Mouse (Mus musculus) MEL-GATA-1-ER (cell line): ENCODE measurements around the gene Ubxn7.

Source experiments
- DNase-seq: peaks from one replicate; pipeline ENCODE4 v3.0.0-alpha.2; 2012; ENCODE audit warnings: low read depth; ENCODE audit errors: extremely low read depth

The Ubxn7 gene

DNA sequence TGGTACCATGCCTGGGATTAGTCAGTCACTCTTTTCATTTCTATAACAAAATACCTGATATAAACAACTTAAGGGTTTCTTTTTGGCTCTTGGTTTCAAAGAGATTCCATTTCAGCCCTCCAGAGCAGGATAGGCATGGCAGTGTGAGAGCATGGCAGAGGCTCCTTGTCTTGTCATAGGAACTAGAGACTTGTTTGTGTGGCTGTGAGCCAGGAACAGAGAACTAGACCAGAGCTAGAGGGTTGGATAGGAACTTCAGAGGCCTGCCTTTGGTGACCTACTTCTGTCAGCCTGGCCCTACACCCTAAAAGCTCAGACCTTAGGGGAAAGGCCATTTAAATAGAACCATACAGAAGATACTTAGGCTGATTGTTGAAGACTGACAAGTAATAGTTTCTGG is 50.8 kb downstream of the Ubxn7 start:
- no peak for DNase-seq

DNA sequence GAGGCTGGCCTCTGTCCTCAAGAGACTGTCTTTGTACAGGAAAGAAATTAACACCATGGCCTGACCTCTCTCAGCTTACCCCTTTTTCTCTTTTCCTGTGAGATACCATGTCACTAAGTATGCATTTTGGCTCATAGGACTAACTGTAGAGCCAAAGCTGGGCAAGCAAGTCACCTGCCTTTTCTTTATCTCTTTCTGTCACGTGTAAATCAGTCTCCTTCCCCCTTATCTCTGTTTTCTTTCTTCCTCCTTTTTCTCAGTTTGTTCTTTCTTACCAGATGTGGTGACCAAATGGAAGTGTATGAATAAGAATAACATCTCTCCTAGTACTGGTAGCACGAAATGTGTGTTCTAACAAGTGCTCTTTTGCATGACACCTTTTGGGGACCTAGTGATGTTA is 52.8 kb downstream of the Ubxn7 start:
- DNase-seq = no peak

- DNase-seq = no peak
Measured at GRCm38 (mm10) chr16:32386826-32387225, 54.8 kb downstream of the Ubxn7 start.

GRCm38 (mm10) chr16:32389049-32389448 is 57.0 kb downstream of the Ubxn7 start:
- DNase-seq = no peak

- no peak for DNase-seq
Measured at GRCm38 (mm10) chr16:32389841-32390240, 57.8 kb downstream of the Ubxn7 start.

DNA sequence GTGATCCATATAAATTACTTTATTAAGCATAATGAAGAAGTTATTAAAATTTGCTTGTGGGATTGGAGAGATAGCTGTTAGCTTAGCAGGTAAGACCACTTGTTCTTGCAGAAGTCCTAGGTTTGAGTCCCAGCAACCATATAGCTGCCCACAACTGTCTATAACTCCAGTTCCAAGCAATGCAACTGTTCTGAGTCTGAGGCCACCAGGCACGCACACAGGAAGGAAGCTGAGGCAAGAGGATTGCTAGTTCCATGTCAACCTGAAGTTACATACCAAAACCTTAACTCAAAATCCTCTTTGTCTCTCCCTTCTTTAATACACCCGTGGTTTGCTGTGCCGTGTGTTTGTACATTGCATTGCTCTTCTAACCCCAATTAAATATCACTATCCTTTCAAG is 58.8 kb downstream of the Ubxn7 start:
- DNase-seq = no peak

DNA sequence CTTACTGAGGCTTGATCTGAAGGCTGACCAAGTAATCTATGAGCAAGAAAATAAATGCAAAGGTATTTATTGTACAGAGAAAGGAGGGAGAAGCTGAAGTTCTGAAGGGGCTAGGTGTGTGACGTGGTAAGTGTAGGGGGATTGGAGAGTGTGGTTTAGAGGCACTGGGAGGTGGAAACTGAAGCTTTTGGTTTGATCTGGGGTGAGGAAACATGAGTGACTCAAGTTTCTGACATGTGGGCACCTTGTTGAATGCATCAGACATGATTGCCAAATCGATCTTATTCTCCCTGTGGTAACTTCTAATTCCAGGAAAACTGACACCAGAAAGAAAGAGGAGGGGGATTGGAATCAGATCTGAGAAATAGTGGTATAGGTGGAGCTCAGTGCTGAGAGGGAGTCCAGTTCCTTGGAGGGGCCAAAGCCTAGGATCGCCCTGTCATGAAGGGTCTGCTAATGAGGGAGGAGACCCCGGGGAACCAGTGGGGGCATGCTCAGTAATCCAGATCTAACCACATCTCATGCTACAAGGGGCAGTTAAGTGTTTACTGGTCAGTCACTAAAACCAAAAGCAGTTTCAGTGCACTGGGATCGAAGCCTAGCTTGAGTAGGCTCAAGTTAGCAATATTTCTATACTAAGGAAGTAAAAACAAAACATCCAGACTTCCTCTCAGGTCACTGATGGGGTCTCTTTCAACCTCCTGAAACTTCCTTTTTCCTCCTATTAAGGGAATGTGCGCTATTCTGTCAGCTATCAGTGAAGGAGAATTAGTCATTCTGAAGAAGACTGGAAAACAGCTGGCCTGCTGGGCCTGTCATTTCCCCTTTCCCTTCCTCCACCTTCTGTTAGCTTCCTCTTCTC is 63.9 kb downstream of the Ubxn7 start:
- peak; percentile 34 for DNase-seq

DNA sequence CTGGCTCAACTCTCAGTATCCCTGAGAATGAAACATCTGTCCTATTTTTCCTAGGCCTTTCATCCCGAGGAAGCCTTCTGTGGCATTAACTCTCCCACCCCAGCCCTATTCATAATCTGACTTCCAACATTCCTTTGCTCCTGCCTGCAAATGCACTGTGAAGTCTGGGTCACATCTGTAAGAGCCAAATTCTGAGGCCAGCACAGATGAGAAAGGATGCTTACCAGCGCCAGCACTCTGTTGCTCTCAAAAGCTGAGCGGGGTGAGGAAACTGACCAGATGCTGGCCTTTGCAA is 64.4 kb downstream of the Ubxn7 start:
- DNase-seq = no peak

GRCm38 (mm10) chr16:32398206-32398605 is 66.1 kb downstream of the Ubxn7 start:
- no peak for DNase-seq

DNA sequence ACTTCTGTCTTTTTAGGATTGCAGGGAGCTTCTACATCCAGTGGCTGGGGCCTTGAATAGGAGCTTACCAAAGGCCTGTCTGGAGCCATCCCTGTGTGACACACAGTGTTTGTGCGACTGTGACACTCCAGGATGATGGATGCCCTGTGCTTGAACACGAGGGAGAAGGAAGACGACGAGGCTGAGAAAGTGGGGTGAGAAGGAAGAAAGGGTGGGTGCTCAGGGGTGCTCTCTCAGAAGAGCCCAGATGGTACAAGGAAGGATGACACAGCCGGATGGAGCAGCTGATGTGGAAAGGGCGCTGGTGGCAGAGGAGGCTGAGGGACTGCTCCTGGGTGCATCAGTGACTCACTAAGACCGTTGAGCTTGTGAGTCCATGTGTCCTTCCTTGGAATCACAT is 68.2 kb downstream of the Ubxn7 start, which contains the start of gene Tm4sf19:
Gene Tm4sf19 (plus strand): TSS at position 240 of the 400 bp plus-strand sequence.
- no peak for DNase-seq

GRCm38 (mm10) chr16:32401335-32401965 is 69.4 kb downstream of the Ubxn7 start:
- DNase-seq = no peak

GRCm38 (mm10) chr16:32402818-32403217 is 70.8 kb downstream of the Ubxn7 start:
- no peak for DNase-seq

- no peak for DNase-seq
Measured at GRCm38 (mm10) chr16:32405716-32406115, 73.7 kb downstream of the Ubxn7 start.

- no peak for DNase-seq
Measured at GRCm38 (mm10) chr16:32406671-32407070, 74.6 kb downstream of the Ubxn7 start.

- DNase-seq = no peak
Measured at GRCm38 (mm10) chr16:32407730-32408129, 75.7 kb downstream of the Ubxn7 start.

- DNase-seq = no peak
Measured at GRCm38 (mm10) chr16:32417457-32417856, 85.4 kb downstream of the Ubxn7 start.

- peak; percentile 96 for DNase-seq
Measured at GRCm38 (mm10) chr16:32419517-32420483, 87.7 kb downstream of the Ubxn7 start, which contains the start of gene Tctex1d2. Gene Tctex1d2, plus strand, starts transcription at chr16:32419702.

- no peak for DNase-seq
Measured at GRCm38 (mm10) chr16:32427506-32427905, 95.4 kb downstream of the Ubxn7 start.

DNA sequence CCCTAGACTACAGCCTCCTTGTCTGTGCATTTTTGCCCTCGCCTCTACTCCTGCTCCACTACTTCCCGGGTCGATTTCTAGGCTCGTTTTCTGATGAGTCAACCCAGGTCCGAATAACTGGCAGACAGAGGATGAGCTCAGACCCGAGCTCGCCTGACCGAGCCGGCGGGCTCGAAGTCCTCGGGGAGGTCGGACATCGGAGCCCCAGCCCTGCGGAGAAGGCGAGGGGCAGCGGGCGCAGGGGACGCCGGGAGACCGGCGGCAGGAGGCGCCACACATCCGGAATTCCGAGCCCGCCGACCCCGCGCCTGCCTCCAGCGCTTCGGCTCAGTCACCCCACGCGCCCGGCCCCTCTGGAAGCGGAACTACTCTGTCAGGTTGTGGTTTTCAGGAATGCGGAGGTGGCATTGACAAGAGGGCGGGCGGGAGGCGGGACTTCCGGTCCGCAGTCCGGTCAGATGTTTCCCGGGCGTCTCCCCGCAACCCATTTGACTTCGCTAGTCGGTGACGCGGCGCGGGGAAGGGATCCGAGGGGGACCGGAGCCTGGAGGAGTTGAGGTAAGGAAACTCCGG is 98.5 kb downstream of the Ubxn7 start, which contains the start of gene Pcyt1a:
Gene Pcyt1a (plus strand): TSS at position 448 of the 573 bp plus-strand sequence.
- DNase-seq = peak; percentile 87

DNA sequence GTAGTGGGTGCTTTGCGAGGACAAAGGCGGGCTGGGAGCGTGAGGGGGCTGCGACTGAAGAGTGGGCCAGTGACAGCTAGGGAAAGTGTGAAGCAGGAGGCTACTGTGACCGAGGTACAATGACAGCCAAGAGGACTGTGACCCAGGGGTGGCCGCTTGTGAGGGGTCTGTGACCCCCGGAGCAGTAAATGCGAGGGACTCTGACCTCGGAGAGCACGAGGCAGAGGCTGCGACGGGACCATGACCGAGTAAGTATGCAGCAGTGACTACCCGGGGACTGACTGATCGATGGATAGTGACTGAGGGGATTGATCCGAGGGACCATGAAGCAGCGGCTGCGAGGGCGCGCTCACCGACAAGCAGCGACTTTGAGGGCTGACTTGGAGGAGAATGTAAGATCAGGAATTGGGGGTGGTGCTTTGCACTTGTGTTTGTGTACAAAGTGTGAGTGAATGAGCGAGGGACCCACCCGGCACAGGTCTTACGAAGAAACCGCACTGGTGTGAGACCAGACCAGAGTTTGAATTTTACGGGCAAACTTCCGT is 99.1 kb downstream of the Ubxn7 start:
- no peak for DNase-seq

GRCm38 (mm10) chr16:32431926-32432325 is 99.9 kb downstream of the Ubxn7 start:
- no peak for DNase-seq
